Mouse (Mus musculus) lung, postnatal 10 days (tissue): ENCODE measurements around the gene Olfr1477.
"Not testable (repeated sequence)": the region's sequence is repeated elsewhere in the genome, so short reads cannot be mapped to it uniquely, and the experiment has no call there.

Source experiments
- DNase-seq: peaks from one replicate; pipeline ENCODE4 v3.0.0; 2021

The Olfr1477 gene

DNA sequence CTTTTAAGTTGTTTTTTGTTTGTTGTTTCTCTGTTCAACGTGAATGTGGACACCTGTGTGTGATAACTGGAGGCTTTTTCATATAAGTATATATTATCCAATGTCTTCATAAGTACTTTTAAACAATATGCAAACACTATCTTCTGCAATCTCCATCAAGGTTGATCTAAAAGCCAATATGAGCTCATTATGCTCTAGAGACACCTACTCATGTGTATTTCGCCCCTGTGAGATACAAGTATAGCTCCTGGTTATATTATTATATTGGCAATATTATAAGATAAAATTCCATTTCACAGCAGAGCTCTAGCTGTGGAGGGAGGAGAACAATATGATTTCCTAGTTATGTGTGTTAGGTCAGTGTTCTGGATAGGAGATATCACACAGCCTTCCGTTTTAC is at the start of gene Olfr1477:
Olfr1477 (plus strand) TSS at position 301 of the 400 bp plus-strand sequence.
- DNase-seq = no peak

DNA sequence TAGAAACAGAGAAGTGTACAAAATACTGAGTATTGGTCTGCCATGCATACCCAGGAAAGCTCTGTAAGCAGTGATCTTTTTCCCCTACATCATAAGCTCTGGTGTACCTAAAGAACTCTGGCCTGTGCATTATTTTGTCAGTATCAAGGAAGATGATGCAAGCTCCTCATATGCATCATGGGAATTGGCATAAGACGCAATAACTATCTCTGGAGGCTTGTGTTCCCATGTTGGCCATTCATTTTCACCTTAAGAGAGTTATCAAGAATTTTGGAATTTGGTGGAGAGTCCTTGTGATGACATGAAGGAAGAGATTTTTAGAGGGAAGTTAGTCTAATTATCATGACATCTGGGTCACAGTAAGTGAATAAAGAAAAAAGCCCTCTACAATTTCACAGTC is 44.4 kb upstream of the Olfr1477 start, which contains the start of gene Olfr1472:
Olfr1472 (minus strand) TSS at position 101 of the 400 bp plus-strand sequence.
- no peak for DNase-seq

DNA sequence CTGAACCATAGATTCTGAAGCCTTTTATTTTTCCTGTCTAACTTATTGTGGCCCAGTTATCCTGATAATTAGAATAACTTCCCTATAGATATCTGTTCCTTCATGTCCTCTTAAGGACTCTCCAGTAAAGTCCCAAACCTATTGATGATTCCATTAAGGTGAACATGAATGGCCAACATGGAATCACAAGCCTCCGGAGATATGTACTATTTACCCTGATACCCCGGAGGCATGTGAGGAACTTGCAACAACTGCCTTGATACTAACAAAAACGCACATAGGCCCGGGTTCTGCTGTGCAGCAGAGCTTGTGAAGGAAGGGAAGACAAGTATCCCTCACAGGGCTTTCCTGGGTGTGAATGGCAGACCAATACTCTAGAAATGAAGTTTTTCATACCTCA is 31.1 kb upstream of the Olfr1477 start, which contains the start of gene Olfr1474:
Olfr1474 (plus strand) TSS at position 301 of the 400 bp plus-strand sequence.
- not testable (repeated sequence) for DNase-seq

DNA sequence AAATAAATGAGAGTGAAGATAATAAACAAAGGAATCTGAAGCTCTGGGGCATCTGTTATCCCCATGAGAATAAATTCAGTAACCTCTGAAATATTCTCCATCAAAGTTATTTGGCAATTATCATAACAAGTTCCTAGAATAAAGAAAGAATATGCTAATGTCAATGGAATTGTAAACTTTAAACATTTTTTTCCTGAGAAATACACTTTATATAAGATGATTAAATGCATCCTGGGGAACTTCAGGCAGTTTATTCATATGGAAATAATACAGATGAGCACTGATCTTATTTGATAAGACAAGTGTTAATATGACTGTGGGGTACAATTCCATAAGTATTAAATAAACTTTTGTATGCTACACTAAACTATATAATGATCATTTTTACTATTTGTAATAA is 20.2 kb upstream of the Olfr1477 start, which contains the start of gene Olfr1475:
Olfr1475 (minus strand) TSS at position 101 of the 400 bp plus-strand sequence.
- DNase-seq = no peak

DNA sequence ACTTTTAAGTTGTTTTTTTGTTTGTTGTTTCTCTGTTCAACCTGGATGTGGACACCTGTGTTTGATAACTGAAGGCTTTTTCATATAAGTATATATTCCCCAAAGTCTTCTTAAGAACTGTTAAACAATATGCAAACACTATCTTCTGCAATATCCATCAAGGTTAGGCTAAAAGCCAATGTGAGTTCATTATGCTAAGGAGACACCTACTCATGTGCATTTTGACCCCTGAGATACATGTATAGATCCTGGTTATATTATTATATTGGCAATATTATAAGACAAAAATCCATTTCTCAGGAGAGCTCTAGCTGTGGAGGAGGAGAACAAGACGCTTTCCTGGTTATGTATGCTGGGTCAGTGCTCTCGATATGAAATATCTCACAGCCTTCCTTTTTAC is 27.3 kb downstream of the Olfr1477 start, which contains the start of gene Olfr1480:
Olfr1480 (plus strand) TSS at position 301 of the 400 bp plus-strand sequence.
- no peak for DNase-seq
